Mouse (Mus musculus): ENCODE results near the gene Thbs3.

DNA sequence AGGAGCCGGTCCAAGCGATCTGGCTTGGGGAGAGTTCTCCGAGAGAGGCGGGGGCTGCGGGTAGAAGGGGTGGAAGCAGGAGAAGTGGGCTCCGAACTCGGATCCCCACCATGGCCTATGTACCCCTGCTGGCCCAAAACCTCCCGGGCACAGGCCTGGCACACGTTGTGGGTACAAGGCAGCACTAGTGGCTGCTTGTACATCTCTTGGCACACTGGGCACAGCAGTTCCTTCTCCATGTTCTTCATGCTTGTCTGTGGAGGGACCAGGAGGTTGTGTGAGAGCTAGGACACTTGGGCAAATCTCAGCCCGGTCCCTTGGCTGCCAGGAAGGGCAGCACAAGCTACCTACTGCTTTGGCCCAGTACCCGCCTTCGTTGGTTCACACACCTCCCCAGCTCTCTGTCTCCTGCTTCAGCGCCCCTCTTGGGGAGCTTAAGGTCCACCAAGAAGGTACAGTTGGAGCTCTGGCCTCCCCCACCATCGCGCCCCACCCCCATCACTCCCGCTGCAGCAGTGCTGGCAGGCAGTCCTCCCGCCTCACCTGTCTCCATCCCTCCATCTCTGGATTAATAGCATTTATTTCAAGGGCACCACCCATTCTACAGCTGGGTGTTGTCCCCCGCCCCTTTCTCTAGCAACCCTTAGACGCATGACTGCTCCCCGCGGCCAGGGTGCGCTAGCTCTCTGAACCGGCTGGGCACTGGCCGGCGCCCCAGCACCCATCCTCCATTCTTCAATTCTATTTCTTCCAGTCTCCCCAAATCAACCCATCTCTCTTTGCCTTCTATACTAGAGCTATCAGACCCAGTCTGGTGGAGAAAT is 29.4 kb downstream of the Thbs3 start:
- TF ChIP-seq POLR2A (IDR thresholded peaks at IDR 0.05; ENCODE audit: borderline replicate concordance, low read depth, low read length) (no peak), CTCF (IDR thresholded peaks at IDR 0.05; ENCODE audit: low read depth, low read length) (no peak)

Data from bone marrow macrophage, adult 2 months (primary cell).